Mouse (Mus musculus) skeletal muscle tissue, adult 2 months (tissue): ENCODE measurements around the gene Vmn1r163.
"Not testable (repeated sequence)": the region's sequence is repeated elsewhere in the genome, so short reads cannot be mapped to it uniquely, and the experiment has no call there.

Experiments
- DNase-seq: peaks from one replicate; pipeline ENCODE4 v3.0.0-alpha.2; 2012; ENCODE audit warnings: low read depth, low spot score

Gene Vmn1r163

DNA sequence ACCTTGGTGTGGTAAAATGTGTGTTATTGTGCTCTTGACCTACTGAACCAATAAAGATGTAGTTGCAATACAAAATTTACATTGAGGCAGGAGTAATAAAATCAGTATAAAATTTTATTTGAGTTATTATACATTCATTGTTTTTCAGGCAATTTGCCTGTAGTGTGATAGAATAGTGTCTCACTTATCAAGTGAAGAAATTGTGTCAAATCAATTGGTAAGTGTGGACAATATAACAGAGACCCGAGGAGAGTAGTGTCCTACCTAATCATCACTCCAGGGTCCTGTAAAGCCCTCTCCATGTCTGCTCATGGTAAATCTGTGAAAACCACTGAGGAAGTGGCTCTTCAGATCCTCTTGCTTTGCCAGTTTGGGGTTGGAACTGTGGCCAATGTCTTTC lies at the start of gene Vmn1r163:
Gene Vmn1r163 (plus strand): TSS at position 301 of the 400 bp plus-strand sequence.
- not testable (repeated sequence) for DNase-seq

DNA sequence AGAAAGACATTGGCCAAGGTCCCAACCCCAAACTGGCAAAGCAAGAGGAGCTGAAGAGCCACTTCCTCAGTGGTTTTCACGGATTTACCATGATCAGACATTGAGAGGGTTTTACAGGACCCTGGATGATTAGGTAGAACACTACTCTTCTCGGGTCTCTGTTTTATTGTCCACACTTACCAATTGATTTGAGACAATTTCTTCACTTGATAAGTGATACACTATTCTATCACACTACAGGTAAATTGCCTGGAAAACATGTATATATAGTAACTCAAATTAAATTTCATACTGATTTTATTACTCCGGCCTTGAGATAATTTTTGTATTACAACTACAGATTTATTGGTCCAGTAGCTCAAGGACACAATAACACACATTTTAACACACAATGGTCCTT lies 35.5 kb upstream of the Vmn1r163 start, which contains the start of gene Gm4216:
Gene Gm4216 (minus strand): TSS at position 101 of the 400 bp plus-strand sequence.
- not testable (repeated sequence) for DNase-seq

DNA sequence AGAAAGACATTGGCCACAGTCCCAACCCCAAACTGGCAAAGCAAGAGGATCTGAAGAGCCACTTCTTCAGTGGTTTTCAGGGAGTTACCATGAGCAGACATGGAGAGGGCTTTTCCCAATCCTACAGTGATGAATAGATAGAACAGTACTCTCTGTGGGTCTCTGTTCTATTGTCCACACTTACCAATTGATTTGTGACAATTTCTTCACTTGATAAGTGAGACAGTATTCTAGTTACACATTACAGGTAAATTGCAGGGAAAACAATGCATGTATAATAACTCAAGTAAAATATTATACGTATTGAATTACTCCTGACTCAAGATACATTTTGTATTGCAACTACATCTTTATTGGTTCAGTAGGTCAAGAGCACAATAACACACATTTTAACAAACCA lies 12.0 kb downstream of the Vmn1r163 start, which contains the start of gene Gm8720:
Gene Gm8720 (minus strand): TSS at position 101 of the 400 bp plus-strand sequence.
- DNase-seq, result not testable (repeated sequence)
